Mouse (Mus musculus): ENCODE data around the gene Zfp710. TPM values are rescaled to one million over a fixed set of nuclear protein-coding genes. Genes with fewer than 3 reads are reported as not detected.
"Not testable (repeated sequence)": the region's sequence is repeated elsewhere in the genome, so short reads cannot be mapped to it uniquely, and the experiment has no call there.

Zfp710 gene
- polyA plus RNA-seq, 1 experiment: 7.7 TPM

GRCm38 (mm10) chr7:80032216-80033052, 7.8 kb downstream of the Zfp710 start:
- Histone ChIP-seq H3K27ac (ENCODE audit: insufficient read depth, low read length) (no peak overlapping the region), H3K4me1 (ENCODE audit: control insufficient read depth, insufficient read depth, low read length) (peaks cover 15% of the 10 kb centered on the region)
- no peak for TF ChIP-seq POLR2A (IDR thresholded peaks at IDR 0.05; ENCODE audit: low read depth, low read length)
- no peak for TF ChIP-seq CTCF (IDR thresholded peaks at IDR 0.05; ENCODE audit: borderline replicate concordance, insufficient read depth, low read length)

GRCm38 (mm10) chr7:80033064-80033717, 8.6 kb downstream of the Zfp710 start:
- peaks cover 15% of the 10 kb centered on the region for H3K4me1 ChIP-seq (ENCODE audit: control insufficient read depth, insufficient read depth, low read length)
- no peak for TF ChIP-seq POLR2A (IDR thresholded peaks at IDR 0.05; ENCODE audit: low read depth, low read length)
- no peak overlapping the region for H3K4me3 ChIP-seq (ENCODE audit: insufficient read depth, low read length)
- H3K27ac ChIP-seq (ENCODE audit: insufficient read depth, low read length): no peak overlapping the region

More at GRCm38 (mm10) chr7:80032216-80033052, 7.8 kb downstream of the Zfp710 start:
- no peak overlapping the region for H3K4me3 ChIP-seq (ENCODE audit: insufficient read depth, low read length)

- TF ChIP-seq POLR2A (IDR thresholded peaks at IDR 0.05; ENCODE audit: low read depth, low read length): no peak
- no peak for TF ChIP-seq CTCF (IDR thresholded peaks at IDR 0.05; ENCODE audit: borderline replicate concordance, insufficient read depth, low read length)
- Histone ChIP-seq H3K27ac (ENCODE audit: insufficient read depth, low read length) (no peak overlapping the region), H3K4me1 (ENCODE audit: control insufficient read depth, insufficient read depth, low read length) (peaks cover 11% of the 10 kb centered on the region), H3K4me3 (ENCODE audit: insufficient read depth, low read length) (no peak overlapping the region)
Observed at GRCm38 (mm10) chr7:80033771-80034170, 9.2 kb downstream of the Zfp710 start.

- Histone ChIP-seq H3K4me1 (ENCODE audit: control insufficient read depth, insufficient read depth, low read length) (peaks cover 8% of the 10 kb centered on the region), H3K4me3 (ENCODE audit: insufficient read depth, low read length) (no peak overlapping the region), H3K27ac (ENCODE audit: insufficient read depth, low read length) (peak overlapping the region; percentile 36)
- TF ChIP-seq POLR2A (IDR thresholded peaks at IDR 0.05; ENCODE audit: low read depth, low read length): no peak
- TF ChIP-seq CTCF (IDR thresholded peaks at IDR 0.05; ENCODE audit: borderline replicate concordance, insufficient read depth, low read length): no peak
Observed at GRCm38 (mm10) chr7:80035086-80035485, 10.5 kb downstream of the Zfp710 start.

GRCm38 (mm10) chr7:80035748-80036147, 11.1 kb downstream of the Zfp710 start:
- TF ChIP-seq POLR2A (IDR thresholded peaks at IDR 0.05; ENCODE audit: low read depth, low read length) (no peak), CTCF (IDR thresholded peaks at IDR 0.05; ENCODE audit: borderline replicate concordance, insufficient read depth, low read length) (no peak)
- Histone ChIP-seq H3K4me1 (ENCODE audit: control insufficient read depth, insufficient read depth, low read length) (peaks cover 8% of the 10 kb centered on the region), H3K27ac (ENCODE audit: insufficient read depth, low read length) (peak overlapping the region; percentile 36), H3K4me3 (ENCODE audit: insufficient read depth, low read length) (no peak overlapping the region)

- peaks cover 8% of the 10 kb centered on the region for H3K4me1 ChIP-seq (ENCODE audit: control insufficient read depth, insufficient read depth, low read length)
- H3K27ac ChIP-seq (ENCODE audit: insufficient read depth, low read length): no peak overlapping the region
- H3K4me3 ChIP-seq (ENCODE audit: insufficient read depth, low read length): no peak overlapping the region
- TF ChIP-seq CTCF (IDR thresholded peaks at IDR 0.05; ENCODE audit: borderline replicate concordance, insufficient read depth, low read length): no peak
- TF ChIP-seq POLR2A (IDR thresholded peaks at IDR 0.05; ENCODE audit: low read depth, low read length): no peak
Observed at GRCm38 (mm10) chr7:80039699-80040098, 15.1 kb downstream of the Zfp710 start.

- no peaks in the 10 kb centered on the region for H3K4me1 ChIP-seq (ENCODE audit: control insufficient read depth, insufficient read depth, low read length)
- H3K27ac ChIP-seq (ENCODE audit: insufficient read depth, low read length): no peak overlapping the region
- no peak overlapping the region for H3K4me3 ChIP-seq (ENCODE audit: insufficient read depth, low read length)
- no peak for TF ChIP-seq POLR2A (IDR thresholded peaks at IDR 0.05; ENCODE audit: low read depth, low read length)
- TF ChIP-seq CTCF (IDR thresholded peaks at IDR 0.05; ENCODE audit: borderline replicate concordance, insufficient read depth, low read length): no peak
Observed at GRCm38 (mm10) chr7:80044170-80044569, 19.6 kb downstream of the Zfp710 start.

- TF ChIP-seq POLR2A (IDR thresholded peaks at IDR 0.05; ENCODE audit: low read depth, low read length) (no peak), CTCF (IDR thresholded peaks at IDR 0.05; ENCODE audit: borderline replicate concordance, insufficient read depth, low read length) (no peak)
- Histone ChIP-seq H3K4me3 (ENCODE audit: insufficient read depth, low read length) (no peak overlapping the region), H3K27ac (ENCODE audit: insufficient read depth, low read length) (no peak overlapping the region), H3K4me1 (ENCODE audit: control insufficient read depth, insufficient read depth, low read length) (peaks cover 3% of the 10 kb centered on the region)
Observed at GRCm38 (mm10) chr7:80047041-80047440, 22.4 kb downstream of the Zfp710 start.

- TF ChIP-seq CTCF (IDR thresholded peaks at IDR 0.05; ENCODE audit: borderline replicate concordance, insufficient read depth, low read length) (no peak), POLR2A (IDR thresholded peaks at IDR 0.05; ENCODE audit: low read depth, low read length) (no peak)
- H3K4me3 ChIP-seq (ENCODE audit: insufficient read depth, low read length): no peak overlapping the region
- peaks cover 8% of the 10 kb centered on the region for H3K4me1 ChIP-seq (ENCODE audit: control insufficient read depth, insufficient read depth, low read length)
- no peak overlapping the region for H3K27ac ChIP-seq (ENCODE audit: insufficient read depth, low read length)
Observed at GRCm38 (mm10) chr7:80049746-80050145, 25.1 kb downstream of the Zfp710 start.

GRCm38 (mm10) chr7:80050382-80050781, 25.8 kb downstream of the Zfp710 start:
- H3K4me3 ChIP-seq (ENCODE audit: insufficient read depth, low read length); H3K4me1 ChIP-seq (ENCODE audit: control insufficient read depth, insufficient read depth, low read length); H3K27ac ChIP-seq (ENCODE audit: insufficient read depth, low read length): not testable (repeated sequence)
